In the genomic region with DNA sequence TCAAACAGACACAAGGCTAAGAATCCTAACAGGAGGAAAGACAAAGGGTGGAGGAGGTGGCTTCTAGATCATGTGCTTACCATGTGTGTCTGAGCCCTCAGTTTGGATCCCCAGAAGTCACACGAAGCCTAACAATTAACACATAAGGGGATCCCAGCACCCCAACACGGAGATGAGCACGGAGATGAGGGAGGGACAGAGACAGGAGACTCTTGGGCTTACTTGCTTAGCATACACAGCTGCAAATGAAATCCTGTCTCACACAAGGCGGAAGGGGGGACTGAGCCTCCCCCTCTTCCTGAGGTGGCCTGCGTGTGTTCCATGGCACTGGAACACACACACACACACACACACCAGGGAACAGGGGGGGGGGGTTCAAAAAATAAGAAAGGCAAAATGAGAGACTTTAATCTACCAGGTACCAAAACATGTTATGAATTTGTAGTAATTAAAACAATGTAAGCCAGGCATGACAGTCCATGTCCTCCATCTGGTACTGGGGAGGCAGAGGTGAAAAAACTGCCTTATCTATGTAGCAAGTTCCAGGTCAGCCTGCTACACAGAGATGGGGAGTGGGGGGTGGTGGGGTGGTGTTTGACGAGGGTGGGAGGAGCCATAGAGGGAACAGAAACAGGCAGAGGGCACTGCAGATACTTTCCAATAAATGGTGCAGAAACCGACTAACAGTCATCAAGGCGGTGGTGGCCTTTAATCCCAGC, we compare ENCODE assay signal across 13 mouse cellular contexts. TPM values are rescaled to one million over a fixed set of nuclear protein-coding genes. Genes with fewer than 3 reads are reported as not detected.
DNase-seq lines count a peak whose midpoint lies in the region; ATAC-seq and TF ChIP-seq lines count a peak whose summit lies in the region.
"Had no signal": no experiment of that assay in that cellular context is flagged by ENCODE, and none has a peak within 500 bp of the region (broad histone marks: within the 10 kb centered on the region; RNA-seq: fewer than 3 reads in every experiment).

No protein-coding gene starts in this region.

- no peak for ATAC-seq in intestine, postnatal 0 days
- no peak for ATAC-seq in hindbrain, embryonic 11.5 days (ENCODE audit: low FRiP score)
- no peak for ATAC-seq in forebrain, embryonic 12.5 days (ENCODE audit: low FRiP score)
- ATAC-seq: forebrain, embryonic 16.5 days had no signal

- H3K27me3 ChIP-seq in MEL (ENCODE audit: control insufficient read depth in 1 of 2, insufficient read depth in 2 of 2, low read length in 2 of 2): no peaks in the 10 kb centered on the region
- H3K27me3 ChIP-seq in intestine, postnatal 0 days (replicated peaks; ENCODE audit: control insufficient read depth, insufficient read depth, low read length): no peaks in the 10 kb centered on the region
- no peaks in the 10 kb centered on the region for H3K27me3 ChIP-seq in small intestine, adult 2 months (ENCODE audit: control insufficient read depth, insufficient read depth, low read length)
- no peaks in the 10 kb centered on the region for H3K27me3 ChIP-seq in hindbrain, embryonic 11.5 days (ENCODE audit: control insufficient read depth, insufficient read depth, low read length)
- no peaks in the 10 kb centered on the region for H3K27me3 ChIP-seq in forebrain, embryonic 12.5 days
- H3K27me3 ChIP-seq: limb, embryonic 12.5 days had no signal

- peak overlapping the region; percentile 96 for H3K27ac ChIP-seq in MEL (ENCODE audit: control insufficient read depth, low read depth, low read length)
- H3K27ac ChIP-seq in intestine, postnatal 0 days (ENCODE audit: low read depth, low read length): peak overlapping the region; percentile 17; the same call in 1 of the 2 replicates
- peak overlapping the region; percentile 100 for H3K27ac ChIP-seq in small intestine, adult 2 months (ENCODE audit: insufficient read depth, low read depth, low read length)
- H3K27ac ChIP-seq in hindbrain, embryonic 11.5 days (ENCODE audit: low read depth, low read length): no peak overlapping the region
- H3K27ac ChIP-seq in forebrain, embryonic 12.5 days: no peak overlapping the region
- H3K27ac ChIP-seq: heart, embryonic 13.5 days; kidney, postnatal 0 days; limb, embryonic 12.5 days had no signal

- peaks cover 31 to 44% of the 10 kb centered on the region in 2 experiments for H3K4me1 ChIP-seq in MEL (ENCODE audit: control insufficient read depth in 1 of 2, insufficient read depth in 2 of 2, low read length in 2 of 2)
- no peaks in the 10 kb centered on the region; the same call in 1 of the 2 replicates for H3K4me1 ChIP-seq in intestine, postnatal 0 days (replicated peaks; ENCODE audit: control insufficient read depth, insufficient read depth, low read length)
- peaks cover 35% of the 10 kb centered on the region for H3K4me1 ChIP-seq in small intestine, adult 2 months (ENCODE audit: control insufficient read depth, insufficient read depth, insufficient read length, low read length)
- no peaks in the 10 kb centered on the region for H3K4me1 ChIP-seq in hindbrain, embryonic 11.5 days (replicated peaks; ENCODE audit: control insufficient read depth, insufficient read depth, low read length)
- no peaks in the 10 kb centered on the region for H3K4me1 ChIP-seq in forebrain, embryonic 12.5 days
- H3K4me1 ChIP-seq: heart, embryonic 13.5 days; limb, embryonic 12.5 days had no signal

- WGBS in intestine, postnatal 0 days: 29% methylated on average over 7 of the region's 8 CpGs
- WGBS in small intestine, adult 2 months: 21% methylated on average over 8 of the region's 8 CpGs
- 66% methylated on average over 8 of the region's 8 CpGs for WGBS in hindbrain, embryonic 11.5 days
- 62% methylated on average over 8 of the region's 8 CpGs for WGBS in forebrain, embryonic 12.5 days

- no peak overlapping the region for H3K4me2 ChIP-seq in intestine, postnatal 0 days (replicated peaks; ENCODE audit: low read depth)
- no peak overlapping the region for H3K4me2 ChIP-seq in hindbrain, embryonic 11.5 days (replicated peaks; ENCODE audit: low read depth, low read length)
- H3K4me2 ChIP-seq in forebrain, embryonic 12.5 days: no peak overlapping the region
- H3K4me2 ChIP-seq: heart, embryonic 13.5 days; limb, embryonic 12.5 days had no signal

- peak; percentile 6 for DNase-seq in embryo, embryonic 10.5 days (ENCODE audit: low spot score)
- no peak for DNase-seq in embryo, embryonic 9.5 days (ENCODE audit: extremely low spot score)
- DNase-seq in MEL (ENCODE audit: low read depth, low spot score): peak; percentile 92
- DNase-seq in hindbrain, embryonic 11.5 days (ENCODE audit: low spot score): no peak
- no peak for DNase-seq in embryo, embryonic 11 days
- DNase-seq: cerebellum, adult 8-10 months had no signal

- H3K79me2 ChIP-seq in MEL (ENCODE audit: control insufficient read depth, insufficient read depth, low read length, poor library complexity): no peaks in the 10 kb centered on the region; the same call in 1 of the 2 replicates

- peak overlapping the region; percentile 43 to 55 for H3K4me3 ChIP-seq in MEL (ENCODE audit: control insufficient read depth in 1 of 2, insufficient read depth in 1 of 2, low read depth in 2 of 2, low read length in 2 of 2)
- H3K4me3 ChIP-seq in intestine, postnatal 0 days (ENCODE audit: low read depth, low read length): no peak overlapping the region
- H3K4me3 ChIP-seq in small intestine, adult 2 months (ENCODE audit: low read depth, low read length): no peak overlapping the region
- no peak overlapping the region for H3K4me3 ChIP-seq in hindbrain, embryonic 11.5 days (ENCODE audit: low read depth, low read length)
- no peak overlapping the region for H3K4me3 ChIP-seq in forebrain, embryonic 12.5 days (replicated peaks)
- H3K4me3 ChIP-seq: heart, embryonic 13.5 days; limb, embryonic 12.5 days had no signal

- no peak for TF ChIP-seq CTCF in MEL (IDR thresholded peaks at IDR 0.05 in 2 of 3, conservative IDR thresholded peaks at IDR 0.05 in 1 of 3; ENCODE audit: control insufficient read depth in 1 of 3, insufficient read depth in 1 of 3, low read depth in 2 of 3, low read length in 3 of 3, poor library complexity in 1 of 3, severe bottlenecking in 1 of 3)
- TF ChIP-seq CTCF in intestine, postnatal 0 days (IDR thresholded peaks at IDR 0.05; ENCODE audit: low read depth): no peak
- TF ChIP-seq CTCF in small intestine, adult 2 months (IDR thresholded peaks at IDR 0.05; ENCODE audit: extremely low read depth, insufficient read length, insufficient replicate concordance, low read depth, low read length): no peak

- peak overlapping the region; percentile 76 for H3K9ac ChIP-seq in MEL (ENCODE audit: control insufficient read depth, low read depth, low read length, poor library complexity, severe bottlenecking)
- no peak overlapping the region for H3K9ac ChIP-seq in intestine, postnatal 0 days (ENCODE audit: low read depth, low read length)
- no peak overlapping the region for H3K9ac ChIP-seq in hindbrain, embryonic 11.5 days (ENCODE audit: low read depth, low read length)
- no peak overlapping the region for H3K9ac ChIP-seq in forebrain, embryonic 12.5 days
- H3K9ac ChIP-seq: heart, embryonic 13.5 days; limb, embryonic 12.5 days had no signal

- peaks cover 0 to 41% of the 10 kb centered on the region in 2 experiments; a peak in 2 of 4 replicates for H3K36me3 ChIP-seq in MEL (ENCODE audit: control insufficient read depth in 1 of 2, insufficient read depth in 2 of 2, low read length in 2 of 2)
- no peaks in the 10 kb centered on the region for H3K36me3 ChIP-seq in intestine, postnatal 0 days (ENCODE audit: control insufficient read depth, insufficient read depth)
- H3K36me3 ChIP-seq in small intestine, adult 2 months (ENCODE audit: control insufficient read depth, insufficient read depth, low read length): peaks cover under 1% of the 10 kb centered on the region
- no peaks in the 10 kb centered on the region for H3K36me3 ChIP-seq in hindbrain, embryonic 11.5 days (ENCODE audit: control insufficient read depth, insufficient read depth, low read length)
- H3K36me3 ChIP-seq in forebrain, embryonic 12.5 days (replicated peaks): no peaks in the 10 kb centered on the region
- H3K36me3 ChIP-seq: heart, embryonic 13.5 days; limb, embryonic 12.5 days had no signal

- TF ChIP-seq EP300 in MEL (IDR thresholded peaks at IDR 0.05; ENCODE audit: low read depth in 1 of 2, low read length in 2 of 2): peak; percentile 34 to 75

- TF ChIP-seq POLR2A in MEL (IDR thresholded peaks at IDR 0.05; ENCODE audit: control insufficient read depth in 1 of 2, insufficient read depth in 1 of 2, low read depth in 1 of 2, low read length in 2 of 2, poor library complexity in 1 of 2): peak; percentile 24 to 71; a peak in 3 of 4 replicates
- TF ChIP-seq POLR2A in small intestine, adult 2 months (IDR thresholded peaks at IDR 0.05; ENCODE audit: low read depth, low read length): no peak; the same call in 1 of the 2 replicates

- H3K9me3 ChIP-seq in MEL (replicated peaks; ENCODE audit: insufficient read depth, low read length): no peaks in the 10 kb centered on the region
- H3K9me3 ChIP-seq in intestine, postnatal 0 days (ENCODE audit: control insufficient read depth): no peaks in the 10 kb centered on the region
- H3K9me3 ChIP-seq in hindbrain, embryonic 11.5 days (ENCODE audit: control insufficient read depth, low read length): no peaks in the 10 kb centered on the region
- H3K9me3 ChIP-seq in forebrain, embryonic 12.5 days: no peaks in the 10 kb centered on the region
- H3K9me3 ChIP-seq: heart, embryonic 13.5 days; limb, embryonic 12.5 days had no signal

- TF ChIP-seq RAD21 in MEL (IDR thresholded peaks at IDR 0.05; ENCODE audit: low read depth, low read length): no peak

RNA-seq across cellular contexts. Expression of gene Os9, which starts 14.3 kb away (rescaled TPM):
- total RNA-seq in MEL (2012; rRNA removed): 41.5 and 42.4 TPM in 2 replicates
- polyA plus RNA-seq in MEL (2012; ENCODE audit: insufficient read depth in 1 of 2, insufficient read length in 2 of 2, low read depth in 1 of 2, low replicate concordance in 2 of 2, missing spikeins in 1 of 2): 10 to 100 TPM in 1 of 2 experiments, not detected in 1; 60.4 TPM
- 113 and 116 TPM in 2 replicates for polyA plus RNA-seq in intestine, postnatal 0 days (2015; fragmentation: Nextera tagmentation; extraction: Ambion mirVana)
- 59.8 and 117 TPM in 2 replicates for polyA plus RNA-seq in small intestine, adult 2 months (2012; rRNA removed)
- polyA plus RNA-seq in hindbrain, embryonic 11.5 days (2014; fragmentation: Nextera tagmentation; extraction: Ambion mirVana): 40.3 and 46.6 TPM in 2 replicates
- polyA plus RNA-seq in forebrain, embryonic 12.5 days (2016; fragmentation: Nextera tagmentation; extraction: Ambion mirVana): 86.1 and 90.2 TPM in 2 replicates

RNA-seq across cellular contexts. Expression of gene B4galnt1, which starts 29.7 kb away (rescaled TPM):
- 23.7 and 24.6 TPM in 2 replicates for total RNA-seq in MEL (2012; rRNA removed)
- polyA plus RNA-seq in MEL (2012; ENCODE audit: insufficient read depth in 1 of 2, insufficient read length in 2 of 2, low read depth in 1 of 2, low replicate concordance in 2 of 2, missing spikeins in 1 of 2): 10 to 100 TPM; 65.8 to 66.0 TPM
- 29.4 and 34.1 TPM in 2 replicates for polyA plus RNA-seq in intestine, postnatal 0 days (2015; fragmentation: Nextera tagmentation; extraction: Ambion mirVana)
- polyA plus RNA-seq in small intestine, adult 2 months (2012; rRNA removed): 228 and 484 TPM in 2 replicates
- 10.4 and 12.4 TPM in 2 replicates for polyA plus RNA-seq in hindbrain, embryonic 11.5 days (2014; fragmentation: Nextera tagmentation; extraction: Ambion mirVana)
- polyA plus RNA-seq in forebrain, embryonic 12.5 days (2016; fragmentation: Nextera tagmentation; extraction: Ambion mirVana): 13.3 and 14.7 TPM in 2 replicates

RNA-seq across cellular contexts. Expression of gene Slc26a10, which starts 45.2 kb away (rescaled TPM):
- total RNA-seq in MEL (2012; rRNA removed): 0.75 and 1.1 TPM in 2 replicates
- 1 to 10 TPM in 1 of 2 experiments, not detected in 1; 1.3 TPM for polyA plus RNA-seq in MEL (2012; ENCODE audit: insufficient read depth in 1 of 2, insufficient read length in 2 of 2, low read depth in 1 of 2, low replicate concordance in 2 of 2, missing spikeins in 1 of 2)
- polyA plus RNA-seq in intestine, postnatal 0 days (2015; fragmentation: Nextera tagmentation; extraction: Ambion mirVana): 0.52 and 0.65 TPM in 2 replicates
- polyA plus RNA-seq in small intestine, adult 2 months (2012; rRNA removed): 0.56 and 0.85 TPM in 2 replicates
- 0.73 and 0.96 TPM in 2 replicates for polyA plus RNA-seq in hindbrain, embryonic 11.5 days (2014; fragmentation: Nextera tagmentation; extraction: Ambion mirVana)
- 0.86 and 2.2 TPM in 2 replicates for polyA plus RNA-seq in forebrain, embryonic 12.5 days (2016; fragmentation: Nextera tagmentation; extraction: Ambion mirVana)

RNA-seq across cellular contexts. Expression of gene Arhgef25, which starts 54.6 kb away (rescaled TPM):
- 16.9 and 18.3 TPM in 2 replicates for total RNA-seq in MEL (2012; rRNA removed)
- 10 to 100 TPM in 1 of 2 experiments, not detected in 1; 44.6 TPM for polyA plus RNA-seq in MEL (2012; ENCODE audit: insufficient read depth in 1 of 2, insufficient read length in 2 of 2, low read depth in 1 of 2, low replicate concordance in 2 of 2, missing spikeins in 1 of 2)
- polyA plus RNA-seq in intestine, postnatal 0 days (2015; fragmentation: Nextera tagmentation; extraction: Ambion mirVana): 14.4 and 15.1 TPM in 2 replicates
- polyA plus RNA-seq in small intestine, adult 2 months (2012; rRNA removed): 8.8 and 10.4 TPM in 2 replicates
- 30.1 and 32.0 TPM in 2 replicates for polyA plus RNA-seq in hindbrain, embryonic 11.5 days (2014; fragmentation: Nextera tagmentation; extraction: Ambion mirVana)
- 32.3 and 36.4 TPM in 2 replicates for polyA plus RNA-seq in forebrain, embryonic 12.5 days (2016; fragmentation: Nextera tagmentation; extraction: Ambion mirVana)

Comparison
In these comparisons a context has a peak if more than half of its experiments do, and no peak if none do; other contexts are left out.
1. DNase-seq: peak in embryo, embryonic 10.5 days (single experiment) and MEL (single experiment); none in embryo, embryonic 9.5 days (single experiment), hindbrain, embryonic 11.5 days (single experiment) and embryo, embryonic 11 days (single experiment).
2. H3K27ac ChIP-seq: peak in MEL (single experiment), intestine, postnatal 0 days (single experiment) and small intestine, adult 2 months (single experiment); none in hindbrain, embryonic 11.5 days (single experiment) and forebrain, embryonic 12.5 days (single experiment).
3. H3K4me3 ChIP-seq: peak in MEL (2 of 2); none in intestine, postnatal 0 days (single experiment), small intestine, adult 2 months (single experiment), hindbrain, embryonic 11.5 days (single experiment) and forebrain, embryonic 12.5 days (single experiment).